16 mouse cellular contexts compared by ENCODE assay signal in the genomic region with DNA sequence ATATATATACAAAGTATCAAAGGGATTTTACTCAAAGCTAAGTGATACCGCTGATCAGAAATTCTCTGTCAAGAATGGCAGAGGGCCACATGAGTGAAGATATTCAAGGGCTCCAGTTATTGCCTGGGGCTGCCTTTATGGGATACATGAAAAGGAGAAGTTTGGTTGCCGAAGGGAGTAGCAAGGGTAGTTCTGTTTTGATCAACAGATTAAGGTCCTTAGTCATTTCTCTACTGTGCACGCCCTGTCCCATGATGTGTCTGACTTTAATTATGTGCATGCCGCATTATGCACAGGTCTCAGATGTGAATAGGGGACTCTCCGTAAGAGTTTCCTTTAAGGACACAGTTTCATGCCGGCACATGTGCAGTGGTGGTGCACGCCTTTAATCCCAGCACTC.
"Had no signal": no experiment of that assay in that cellular context is flagged by ENCODE, and none has a peak within 500 bp of the region (broad histone marks: within the 10 kb centered on the region; RNA-seq: fewer than 3 reads in every experiment).

No protein-coding gene starts in this region.

- H3K4me1 ChIP-seq: midbrain, embryonic 10.5 days; midbrain, embryonic 12.5 days; neural tube, embryonic 13.5 days; neural tube, embryonic 15.5 days; stomach, embryonic 15.5 days had no signal

- H3K36me3 ChIP-seq: midbrain, embryonic 10.5 days; midbrain, embryonic 12.5 days had no signal

- DNase-seq: lung, adult 18-20 months; lung, embryonic 14.5 days; lung, postnatal 10 days; lung, postnatal 4 days; midbrain, embryonic 14.5 days; right cerebral cortex, postnatal 14 days; thymus, adult 2 months; thymus, postnatal 25 days had no signal

- H3K4me3 ChIP-seq: midbrain, embryonic 10.5 days; midbrain, embryonic 12.5 days; myocyte; neural tube, embryonic 13.5 days; neural tube, embryonic 15.5 days; stomach, embryonic 15.5 days had no signal

- H3K9ac ChIP-seq: lung, embryonic 14.5 days; midbrain, embryonic 12.5 days; neural tube, embryonic 13.5 days; neural tube, embryonic 15.5 days; stomach, embryonic 15.5 days had no signal

- ATAC-seq: midbrain, embryonic 16.5 days had no signal

- H3K27ac ChIP-seq: midbrain, embryonic 10.5 days; midbrain, embryonic 12.5 days; neural tube, embryonic 13.5 days; neural tube, embryonic 15.5 days; stomach, embryonic 15.5 days; stomach, postnatal 0 days had no signal

- H3K9me3 ChIP-seq: midbrain, embryonic 10.5 days; midbrain, embryonic 12.5 days; neural tube, embryonic 13.5 days; neural tube, embryonic 15.5 days; stomach, embryonic 15.5 days had no signal

- H3K27me3 ChIP-seq: midbrain, embryonic 12.5 days; neural tube, embryonic 13.5 days; neural tube, embryonic 15.5 days; stomach, embryonic 15.5 days had no signal
